Mouse (Mus musculus) embryo, embryonic 11.5 days (tissue): ENCODE results near the gene Acvrl1.
A peak's percentile ranks its signal among the peaks of the same experiment; 100 is the strongest.

ENCODE experiments used
- DNase-seq: peaks from one replicate; pipeline ENCODE4 v3.0.0-alpha.2; 2012; ENCODE audit warnings: low read depth, low spot score

The Acvrl1 gene

DNA sequence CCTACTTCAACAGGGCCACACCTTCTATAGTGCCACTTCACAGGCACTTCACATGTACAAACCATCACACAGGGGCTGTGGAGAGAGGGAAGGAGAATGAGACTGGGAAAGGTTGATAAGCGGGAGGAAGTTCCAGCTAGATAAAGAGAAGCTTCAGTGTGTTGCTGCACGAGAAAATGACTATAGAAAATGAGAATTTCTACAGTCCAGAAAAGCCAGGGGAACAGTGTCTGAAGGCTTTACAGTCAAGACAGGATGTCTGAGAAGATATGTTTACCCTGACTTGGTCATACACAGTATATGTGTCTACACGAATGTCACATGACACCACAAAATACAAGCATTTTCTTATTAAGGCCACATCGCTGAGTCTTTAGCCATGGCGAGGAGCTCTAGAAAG is 41.6 kb downstream of the Acvrl1 start:
- no peak for DNase-seq

DNA sequence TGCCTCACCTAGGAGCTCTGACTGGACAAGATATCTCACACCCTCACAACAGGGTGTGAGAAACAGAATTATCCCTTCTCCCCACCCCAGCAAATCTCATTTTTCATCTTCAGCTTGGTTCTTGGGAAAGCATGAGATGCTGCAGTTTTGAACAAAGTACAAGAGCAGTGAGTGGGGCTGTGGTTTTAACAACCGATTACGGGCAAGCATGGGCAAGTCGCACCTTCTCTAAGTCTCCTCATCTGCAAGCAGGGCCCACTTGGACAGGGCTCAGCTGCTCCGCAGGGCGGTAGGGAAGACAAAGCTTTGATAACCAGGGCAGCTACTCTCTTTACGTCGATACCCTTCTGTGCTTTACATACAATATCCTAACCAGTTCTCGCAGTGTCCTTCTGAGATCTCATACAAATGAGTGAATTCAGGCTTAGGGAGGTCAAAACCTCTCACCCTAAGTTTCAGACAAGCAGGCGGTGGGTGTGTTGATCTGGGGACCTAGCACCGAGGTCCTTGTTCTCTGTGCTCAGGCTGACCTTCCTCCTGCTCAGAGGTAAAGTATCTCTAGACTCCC is 42.2 kb downstream of the Acvrl1 start:
- DNase-seq, result no peak

- DNase-seq, result no peak
Measured at GRCm38 (mm10) chr15:101171272-101171671, 43.0 kb downstream of the Acvrl1 start.

- DNase-seq, result no peak
Measured at GRCm38 (mm10) chr15:101172016-101172415, 43.7 kb downstream of the Acvrl1 start.

DNA sequence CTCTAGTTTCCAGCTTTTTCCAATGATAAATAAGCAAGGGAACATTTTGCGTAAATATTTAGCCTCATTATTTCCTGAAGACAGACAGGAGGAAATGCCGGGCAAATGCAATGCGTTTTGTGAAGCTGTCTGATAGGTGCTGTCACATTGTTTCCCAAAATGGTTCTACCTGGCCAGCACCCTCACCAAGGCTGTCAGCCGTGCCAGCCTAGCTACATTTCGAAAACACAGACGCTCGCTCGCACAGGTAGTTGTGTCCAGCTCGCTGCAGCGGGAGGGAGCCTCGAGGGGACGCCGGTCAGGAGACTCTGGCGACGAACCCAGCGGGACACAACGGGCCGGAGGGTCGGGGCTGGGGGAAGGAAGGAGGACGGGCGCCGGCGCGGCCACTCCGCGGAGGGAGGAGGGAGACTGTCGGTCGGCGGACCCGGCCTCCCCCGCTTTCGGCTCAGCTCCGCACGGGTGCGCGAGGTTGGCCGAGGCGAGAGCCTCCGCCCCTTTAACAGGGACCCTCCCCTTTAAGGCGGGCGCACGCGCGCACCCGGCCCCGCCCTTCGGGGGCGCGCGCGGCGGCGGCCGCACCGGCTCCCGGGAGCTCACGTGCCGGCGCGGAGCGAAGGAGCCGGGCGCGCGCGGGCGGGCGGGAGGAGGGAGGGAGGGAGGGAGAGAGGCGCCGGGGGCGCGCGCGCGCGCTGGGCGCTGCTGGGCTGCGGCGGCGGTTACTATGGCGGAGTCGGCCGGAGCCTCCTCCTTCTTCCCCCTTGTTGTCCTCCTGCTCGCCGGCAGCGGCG is 45.3 kb downstream of the Acvrl1 start, which contains the start of gene Acvr1b:
TSS of gene Acvr1b (plus strand) at position 647 of the 791 bp plus-strand sequence.
- peak; percentile 88 for DNase-seq

GRCm38 (mm10) chr15:101174294-101175130 is 46.2 kb downstream of the Acvrl1 start:
- DNase-seq, result no peak

DNA sequence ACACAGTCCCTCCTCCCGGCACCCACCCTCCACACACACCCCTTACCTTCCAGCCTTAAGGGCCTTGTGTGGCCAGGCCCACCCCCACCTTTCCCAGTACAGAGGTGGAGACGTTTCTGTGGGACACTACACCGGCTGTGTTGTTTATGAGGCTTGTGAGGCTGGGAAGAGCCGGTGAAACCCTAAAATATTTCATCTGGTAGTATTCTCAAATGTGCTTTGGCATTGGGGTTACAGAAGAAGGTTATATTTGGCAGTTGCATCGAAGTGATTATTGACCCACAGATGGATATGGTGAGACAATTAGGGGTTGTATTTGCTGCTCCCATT is 46.8 kb downstream of the Acvrl1 start:
- DNase-seq, result no peak

GRCm38 (mm10) chr15:101175613-101176283 is 47.4 kb downstream of the Acvrl1 start:
- DNase-seq, result no peak

DNA sequence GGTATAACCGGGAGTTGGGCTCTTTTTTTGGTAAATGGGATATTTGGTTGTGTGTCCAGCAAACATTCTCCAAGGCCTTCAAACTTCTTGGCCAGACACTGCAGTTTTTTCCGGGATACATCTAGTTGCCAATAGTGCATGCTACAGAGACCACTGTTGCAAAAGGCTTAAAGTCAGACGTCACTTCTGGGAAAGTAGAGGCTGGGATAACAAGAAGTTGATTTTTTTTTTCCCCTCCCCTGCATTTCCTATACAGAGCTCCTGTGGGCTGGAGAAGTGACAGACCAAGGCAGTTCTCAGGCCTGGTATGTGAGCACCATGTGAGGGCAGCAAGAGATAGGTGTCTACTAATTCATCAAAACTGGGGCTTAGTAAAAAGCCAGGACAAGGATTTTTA is 48.0 kb downstream of the Acvrl1 start:
- DNase-seq, result no peak

GRCm38 (mm10) chr15:101176795-101177691 is 48.7 kb downstream of the Acvrl1 start:
- no peak for DNase-seq

DNA sequence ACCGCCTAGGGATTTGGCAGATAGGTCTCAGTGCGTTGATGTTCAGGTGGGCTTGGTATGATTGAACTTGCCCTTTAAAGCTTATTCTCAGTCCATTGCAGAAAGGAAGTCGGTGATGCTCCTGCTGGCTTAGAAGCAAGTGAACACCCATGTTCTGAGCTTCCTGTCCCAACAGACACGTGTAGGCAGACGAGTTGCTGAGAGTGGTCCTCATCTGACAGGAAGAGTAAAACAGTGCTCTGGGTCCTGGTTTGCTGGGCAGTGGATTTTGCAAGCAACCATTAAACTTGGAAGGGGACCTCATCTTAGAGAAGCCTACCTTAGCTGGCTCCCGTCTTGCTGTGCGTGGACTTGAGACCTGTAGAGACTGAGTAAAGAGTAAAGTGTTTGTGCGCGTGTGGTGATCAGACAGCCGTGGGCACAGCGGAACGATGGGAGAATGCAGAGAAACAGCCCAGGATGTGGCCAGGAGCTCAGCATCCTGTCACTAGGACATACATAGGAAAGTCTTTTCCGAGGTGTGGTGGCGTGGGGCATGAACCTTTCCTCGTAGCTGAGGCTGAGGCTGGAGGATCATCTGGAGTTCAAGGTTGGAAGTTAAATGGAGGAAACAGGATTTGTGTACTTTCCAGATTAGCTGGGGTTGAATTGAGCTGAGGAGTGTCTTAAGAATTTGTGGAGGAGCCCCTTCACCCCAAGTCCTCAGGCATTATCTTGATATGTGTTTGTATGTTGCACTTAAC is 52.2 kb downstream of the Acvrl1 start:
- DNase-seq, result no peak

- no peak for DNase-seq
Measured at GRCm38 (mm10) chr15:101181106-101181466, 52.8 kb downstream of the Acvrl1 start.

DNA sequence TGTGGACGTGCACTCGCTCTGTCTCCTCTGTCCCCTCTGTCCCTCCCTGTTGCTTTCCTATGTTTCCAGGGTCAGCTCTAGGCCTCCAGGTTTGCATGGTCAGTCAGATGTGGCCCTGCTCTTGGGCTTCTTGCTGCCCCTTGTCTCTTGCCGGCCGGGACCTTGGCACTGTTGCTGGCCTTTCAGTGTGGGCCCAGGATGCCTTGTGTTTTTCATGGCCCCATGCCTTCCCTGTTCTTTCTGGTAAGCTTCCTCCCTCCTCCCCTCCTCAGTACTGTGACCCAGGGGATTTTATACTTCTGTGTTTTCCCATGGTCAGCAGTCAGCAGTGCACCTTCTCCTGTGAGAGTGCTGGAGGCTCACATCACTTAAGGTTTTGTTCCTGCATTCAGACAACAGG is 53.2 kb downstream of the Acvrl1 start:
- no peak for DNase-seq

DNA sequence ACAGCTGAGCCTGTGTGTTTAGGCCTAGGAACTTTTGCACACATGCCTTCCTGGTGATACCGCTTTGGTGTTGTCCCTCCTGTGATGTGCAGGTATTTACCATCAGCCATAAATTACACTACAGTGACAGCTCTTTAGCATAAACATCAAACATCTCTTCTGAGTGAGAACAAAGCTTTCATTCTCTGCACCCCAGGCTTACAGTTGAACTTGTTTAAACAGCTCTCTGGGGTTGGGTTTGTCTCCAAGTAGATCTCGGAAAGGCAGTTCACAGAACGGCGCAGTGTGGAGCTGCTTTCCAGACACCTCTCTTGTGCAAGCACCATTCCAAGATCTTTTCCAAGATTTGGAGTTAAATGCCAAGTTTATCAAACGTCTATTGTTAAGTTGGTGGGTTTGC is 54.4 kb downstream of the Acvrl1 start:
- DNase-seq, result no peak

DNA sequence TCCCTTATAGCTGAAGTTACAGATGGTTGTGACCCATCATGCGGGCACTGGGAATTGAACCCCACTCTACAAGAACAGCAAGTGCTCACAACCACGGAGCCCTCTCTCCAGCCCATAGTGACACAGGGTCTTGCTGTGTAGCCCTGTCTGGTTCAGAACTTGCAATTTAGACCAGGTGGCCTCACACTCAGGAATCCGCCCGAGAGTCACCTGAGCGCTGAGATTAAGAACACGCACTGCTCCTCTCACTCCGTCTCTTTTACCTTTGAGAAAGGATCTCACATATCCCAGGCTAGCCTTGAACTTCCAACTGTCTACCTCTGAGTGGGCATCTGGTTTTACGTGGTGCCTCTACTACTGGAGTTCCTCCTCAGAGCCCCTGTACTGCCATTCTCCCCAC is 56.0 kb downstream of the Acvrl1 start:
- no peak for DNase-seq

DNA sequence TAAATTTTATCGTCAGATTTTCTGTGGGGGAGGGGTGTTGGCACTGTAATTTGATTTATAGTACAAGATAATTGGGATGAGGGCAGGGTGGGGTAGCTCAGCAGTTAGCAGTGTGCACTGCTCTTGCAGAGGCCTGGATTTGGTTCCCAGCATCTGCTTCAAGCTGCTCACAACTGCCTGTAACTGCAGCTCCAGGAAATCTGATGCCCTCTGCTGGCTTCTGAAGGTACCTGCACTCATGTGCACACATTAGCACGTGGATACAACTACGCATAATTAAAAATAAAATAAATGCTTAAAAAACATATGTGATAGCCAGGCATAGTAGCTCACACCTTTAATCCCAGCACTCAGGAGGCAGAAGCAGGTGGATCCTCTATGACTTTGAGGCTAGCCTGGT is 57.2 kb downstream of the Acvrl1 start:
- DNase-seq, result no peak

DNA sequence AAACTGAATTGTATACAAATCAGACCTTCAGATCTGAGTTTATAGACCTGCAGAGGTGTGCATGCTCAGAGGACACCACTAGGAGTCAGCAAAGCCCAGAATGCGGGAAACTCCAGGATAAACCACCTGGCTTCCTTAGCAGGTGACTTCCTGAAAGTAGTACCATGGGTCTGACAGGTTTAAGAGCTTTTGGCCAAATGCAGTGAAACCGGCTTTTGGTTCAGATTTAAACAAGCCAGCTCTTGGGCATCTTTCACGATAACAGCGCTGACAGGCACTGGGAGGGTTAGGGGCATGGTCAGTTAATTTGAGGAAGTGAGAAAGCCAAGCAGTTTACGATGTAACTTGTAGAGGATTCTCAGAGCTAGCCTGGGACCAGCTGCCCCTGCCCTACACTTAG is 59.6 kb downstream of the Acvrl1 start:
- DNase-seq, result no peak

- no peak for DNase-seq
Measured at GRCm38 (mm10) chr15:101189981-101190761, 61.8 kb downstream of the Acvrl1 start.

GRCm38 (mm10) chr15:101190762-101191150 is 62.4 kb downstream of the Acvrl1 start:
- DNase-seq, result no peak
